Mouse (Mus musculus): ENCODE measurements around the gene Dab2ip.

- no peak for TF ChIP-seq CTCF (IDR thresholded peaks at IDR 0.05; ENCODE audit: control insufficient read depth, insufficient read depth, low read length)
- no peak for TF ChIP-seq POLR2A (IDR thresholded peaks at IDR 0.05; ENCODE audit: borderline replicate concordance, control insufficient read depth, low read depth, low read length)
These were observed 48.2 kb upstream of the Dab2ip start for GRCm38 (mm10) chr2:35509888-35510287.
